Mouse (Mus musculus) erythroblast, embryonic 14.5 days (primary cell): ENCODE measurements around the gene Ccdc50. TPM values are rescaled to one million over a fixed set of nuclear protein-coding genes. Genes with fewer than 3 reads are reported as not detected.
A peak's percentile ranks its signal among the peaks of the same experiment; 100 is the strongest.

ENCODE experiments used
- H3K27me3 ChIP-seq: 2 replicates; pipeline ENCODE4 v1.6.1; 2012; ENCODE audit warnings: inconsistent platforms; ENCODE audit not compliant: control insufficient read depth
- H3K36me3 ChIP-seq: 2 replicates; pipeline ENCODE4 v1.6.1; 2012; ENCODE audit warnings: mild to moderate bottlenecking, inconsistent platforms; ENCODE audit not compliant: control insufficient read depth
- H3K4me1 ChIP-seq: 2 replicates; pipeline ENCODE4 v1.6.1; 2012; ENCODE audit warnings: inconsistent platforms; ENCODE audit not compliant: control insufficient read depth
- H3K4me3 ChIP-seq: replicated peaks from 2 replicates; pipeline ENCODE3; 2012; ENCODE audit warnings: moderate library complexity, mild to moderate bottlenecking, inconsistent platforms
- H3K9me3 ChIP-seq: 2 replicates; pipeline ENCODE4 v1.6.1; 2012; ENCODE audit warnings: low read length, inconsistent platforms, mixed read lengths; ENCODE audit not compliant: control insufficient read depth
- GATA1 ChIP-seq: IDR thresholded peaks from 2 replicates; pipeline ENCODE4 v1.6.1; 2012; ENCODE audit warnings: low read length, inconsistent platforms, mixed read lengths
- TAL1 ChIP-seq: IDR thresholded peaks from 3 replicates; pipeline ENCODE4 v1.6.1; 2012; ENCODE audit warnings: low read length, inconsistent platforms, mixed read lengths
- polyA plus RNA-seq: library from polyadenylated mRNA; stranded (reverse); fragments of >175 nt; gene quantifications from 2 replicates; pipeline ENCODE4 v1.2.3, GENCODE M21; 2012

Gene Ccdc50
- polyA plus RNA-seq: 0.24 and 0.36 TPM in 2 replicates

- no peak for TF ChIP-seq TAL1
- TF ChIP-seq GATA1: no peak
- H3K36me3 ChIP-seq: no peaks in the 10 kb centered on the region
- peaks cover 23% of the 10 kb centered on the region for H3K4me1 ChIP-seq
- H3K4me3 ChIP-seq: peak within 1 kb of the TSS; percentile 82
- no peaks in the 10 kb centered on the region for H3K27me3 ChIP-seq
- H3K9me3 ChIP-seq: no peaks in the 10 kb centered on the region
Observed at GRCm38 (mm10) chr16:27388761-27389451, at the start of gene Ccdc50. Ccdc50 (plus strand) TSS chr16:27388869.

DNA sequence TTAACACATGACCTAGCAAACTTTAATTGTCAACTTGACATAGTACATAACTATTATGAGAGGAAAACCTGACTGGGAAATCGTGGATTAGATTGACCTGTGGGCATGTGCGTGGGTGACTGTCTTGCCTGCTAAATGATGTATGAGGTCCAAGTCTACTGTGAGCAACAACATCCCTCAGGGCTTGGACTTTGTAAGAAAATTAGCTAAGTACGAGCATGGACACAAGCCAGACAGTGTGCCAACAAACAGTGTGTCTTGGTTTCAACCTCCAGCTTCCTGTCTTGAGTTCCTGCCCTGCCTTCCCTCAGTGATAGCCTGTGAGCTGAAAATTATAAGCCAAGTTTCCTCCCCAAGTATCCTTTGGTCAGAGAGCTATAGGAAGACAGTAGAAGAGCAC lies 41.1 kb upstream of the Ccdc50 start:
- Histone ChIP-seq H3K9me3 (no peaks in the 10 kb centered on the region), H3K4me3 (no peak overlapping the region), H3K4me1 (no peaks in the 10 kb centered on the region), H3K27me3 (no peaks in the 10 kb centered on the region), H3K36me3 (no peaks in the 10 kb centered on the region)
- no peak for TF ChIP-seq GATA1
- TF ChIP-seq TAL1: no peak

DNA sequence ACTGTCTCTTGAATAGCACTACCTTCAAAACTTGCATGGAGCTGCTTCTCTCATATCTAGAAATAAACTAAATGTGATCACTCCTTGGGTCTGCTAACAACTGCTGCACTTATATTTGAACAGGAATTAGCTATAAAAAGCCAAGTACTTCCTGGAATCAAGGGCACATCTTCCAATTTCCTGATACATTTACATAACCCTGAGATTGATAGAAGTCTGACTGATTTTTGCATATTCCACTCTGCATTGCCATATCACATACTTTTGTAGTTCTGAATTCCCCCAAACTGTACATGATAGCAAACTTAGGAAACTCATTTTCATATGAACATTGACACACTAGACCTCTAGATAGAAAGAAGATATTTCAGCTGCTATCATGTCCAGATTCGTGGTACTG lies 40.3 kb upstream of the Ccdc50 start:
- Histone ChIP-seq H3K36me3 (no peaks in the 10 kb centered on the region), H3K4me1 (no peaks in the 10 kb centered on the region), H3K27me3 (no peaks in the 10 kb centered on the region), H3K9me3 (no peaks in the 10 kb centered on the region), H3K4me3 (no peak overlapping the region)
- no peak for TF ChIP-seq TAL1
- no peak for TF ChIP-seq GATA1

DNA sequence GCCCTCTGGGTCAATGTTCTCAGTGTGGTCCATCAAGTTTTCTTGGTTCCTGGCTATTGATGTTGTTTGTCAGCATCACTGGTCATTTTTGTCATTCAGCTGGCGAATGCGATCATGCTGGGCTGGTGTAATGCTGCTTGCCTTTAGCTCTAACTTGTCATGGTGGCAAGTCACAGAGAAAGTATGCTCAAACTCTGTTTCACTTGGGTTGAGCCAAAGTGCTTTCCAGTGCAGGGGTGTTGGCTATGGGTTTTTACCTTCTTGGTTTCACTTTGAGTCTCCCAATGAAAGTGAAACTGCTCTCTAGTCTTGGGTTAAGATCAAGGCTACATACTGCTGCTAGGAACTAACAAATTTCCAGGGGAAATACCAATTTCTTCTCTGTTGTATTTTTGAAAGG lies 39.4 kb upstream of the Ccdc50 start:
- Histone ChIP-seq H3K4me1 (no peaks in the 10 kb centered on the region), H3K4me3 (no peak overlapping the region), H3K27me3 (no peaks in the 10 kb centered on the region), H3K9me3 (no peaks in the 10 kb centered on the region), H3K36me3 (no peaks in the 10 kb centered on the region)
- TF ChIP-seq TAL1 (no peak), GATA1 (no peak)

GRCm38 (mm10) chr16:27349878-27350532 lies 38.7 kb upstream of the Ccdc50 start:
- H3K36me3 ChIP-seq: no peaks in the 10 kb centered on the region
- TF ChIP-seq GATA1 (no peak), TAL1 (no peak)
- no peak overlapping the region for H3K4me3 ChIP-seq
- H3K4me1 ChIP-seq: no peaks in the 10 kb centered on the region
- H3K27me3 ChIP-seq: no peaks in the 10 kb centered on the region
- H3K9me3 ChIP-seq: no peaks in the 10 kb centered on the region

- Histone ChIP-seq H3K9me3 (no peaks in the 10 kb centered on the region), H3K4me1 (no peaks in the 10 kb centered on the region), H3K36me3 (no peaks in the 10 kb centered on the region), H3K4me3 (no peak overlapping the region), H3K27me3 (no peaks in the 10 kb centered on the region)
- TF ChIP-seq GATA1 (no peak), TAL1 (no peak)
Observed at GRCm38 (mm10) chr16:27354464-27354863, 34.2 kb upstream of the Ccdc50 start.

GRCm38 (mm10) chr16:27360059-27360458 lies 28.6 kb upstream of the Ccdc50 start:
- Histone ChIP-seq H3K36me3 (no peaks in the 10 kb centered on the region), H3K9me3 (no peaks in the 10 kb centered on the region), H3K27me3 (no peaks in the 10 kb centered on the region), H3K4me1 (no peaks in the 10 kb centered on the region), H3K4me3 (no peak overlapping the region)
- TF ChIP-seq GATA1: no peak
- no peak for TF ChIP-seq TAL1

- TF ChIP-seq TAL1 (no peak), GATA1 (no peak)
- Histone ChIP-seq H3K36me3 (no peaks in the 10 kb centered on the region), H3K4me1 (no peaks in the 10 kb centered on the region), H3K27me3 (no peaks in the 10 kb centered on the region), H3K9me3 (no peaks in the 10 kb centered on the region), H3K4me3 (no peak within 1 kb of the TSS)
Observed at GRCm38 (mm10) chr16:27370191-27370590, 18.5 kb upstream of the Ccdc50 start, which contains the start of gene Uts2b. Uts2b (minus strand) TSS chr16:27370239.

- Histone ChIP-seq H3K36me3 (no peaks in the 10 kb centered on the region), H3K4me1 (no peaks in the 10 kb centered on the region), H3K4me3 (no peak overlapping the region), H3K9me3 (no peaks in the 10 kb centered on the region), H3K27me3 (no peaks in the 10 kb centered on the region)
- TF ChIP-seq GATA1: no peak
- no peak for TF ChIP-seq TAL1
Observed at GRCm38 (mm10) chr16:27370700-27371099, 18.0 kb upstream of the Ccdc50 start.

GRCm38 (mm10) chr16:27374139-27374538 lies 14.5 kb upstream of the Ccdc50 start:
- Histone ChIP-seq H3K4me3 (no peak overlapping the region), H3K36me3 (no peaks in the 10 kb centered on the region), H3K4me1 (no peaks in the 10 kb centered on the region), H3K27me3 (no peaks in the 10 kb centered on the region), H3K9me3 (no peaks in the 10 kb centered on the region)
- TF ChIP-seq TAL1 (no peak), GATA1 (no peak)
